Mouse (Mus musculus) granulocyte monocyte progenitor cell, adult 5-6 weeks (primary cell): ENCODE results near the gene Ccdc188. TPM values are rescaled to one million over a fixed set of nuclear protein-coding genes. Genes with fewer than 3 reads are reported as not detected.

Experiments used
- ATAC-seq: replicated peaks from 2 replicates; pipeline ENCODE4 v1.8.0; 2016; ENCODE audit warnings: mild to moderate bottlenecking, moderate TSS enrichment, inconsistent platforms; ENCODE audit not compliant: poor library complexity, severe bottlenecking
- total RNA-seq, 2 experiments: library from RNA; stranded (forward) in 1 of 2; stranded (reverse) in 1 of 2; fragments of 200-712, 200-1000 nt in 1 of 2; fragments of >200 nt in 1 of 2; fragmentation: Nextera tagmentation in 1 of 2; gene quantifications; 2 replicates each; pipeline ENCODE4 v1.2.3; 2014 to 2017

The Ccdc188 gene
- total RNA-seq, 2 experiments from 2014 or later = not detected

DNA sequence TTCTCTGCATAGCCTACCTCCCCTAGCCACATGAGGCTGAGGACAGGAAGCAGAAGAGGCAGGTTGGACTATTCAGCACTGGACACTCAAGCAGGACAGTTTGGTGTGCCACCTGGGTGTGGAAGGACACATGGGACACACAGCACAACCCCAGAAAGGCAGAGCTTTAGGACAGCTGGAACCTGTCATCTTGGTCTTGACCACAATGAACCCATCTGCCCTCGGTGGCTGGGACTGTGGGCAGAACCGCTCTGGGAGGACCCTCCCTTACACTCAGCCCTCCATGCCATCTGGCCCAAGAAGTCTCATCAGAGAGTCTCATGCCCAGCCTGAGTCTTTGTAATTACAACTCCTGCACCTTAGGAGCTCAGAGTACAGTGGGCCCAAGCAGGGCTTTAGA lies 17.6 kb upstream of the Ccdc188 start:
- ATAC-seq = no peak

- ATAC-seq = no peak
Observed at GRCm38 (mm10) chr16:18201620-18202019, 16.1 kb upstream of the Ccdc188 start.

- peak; percentile 78 for ATAC-seq
Observed at GRCm38 (mm10) chr16:18202061-18202460, 15.6 kb upstream of the Ccdc188 start.

GRCm38 (mm10) chr16:18203430-18204091 lies 14.1 kb upstream of the Ccdc188 start:
- ATAC-seq = no peak

GRCm38 (mm10) chr16:18210701-18211416 lies 6.8 kb upstream of the Ccdc188 start:
- peak; percentile 78 for ATAC-seq

DNA sequence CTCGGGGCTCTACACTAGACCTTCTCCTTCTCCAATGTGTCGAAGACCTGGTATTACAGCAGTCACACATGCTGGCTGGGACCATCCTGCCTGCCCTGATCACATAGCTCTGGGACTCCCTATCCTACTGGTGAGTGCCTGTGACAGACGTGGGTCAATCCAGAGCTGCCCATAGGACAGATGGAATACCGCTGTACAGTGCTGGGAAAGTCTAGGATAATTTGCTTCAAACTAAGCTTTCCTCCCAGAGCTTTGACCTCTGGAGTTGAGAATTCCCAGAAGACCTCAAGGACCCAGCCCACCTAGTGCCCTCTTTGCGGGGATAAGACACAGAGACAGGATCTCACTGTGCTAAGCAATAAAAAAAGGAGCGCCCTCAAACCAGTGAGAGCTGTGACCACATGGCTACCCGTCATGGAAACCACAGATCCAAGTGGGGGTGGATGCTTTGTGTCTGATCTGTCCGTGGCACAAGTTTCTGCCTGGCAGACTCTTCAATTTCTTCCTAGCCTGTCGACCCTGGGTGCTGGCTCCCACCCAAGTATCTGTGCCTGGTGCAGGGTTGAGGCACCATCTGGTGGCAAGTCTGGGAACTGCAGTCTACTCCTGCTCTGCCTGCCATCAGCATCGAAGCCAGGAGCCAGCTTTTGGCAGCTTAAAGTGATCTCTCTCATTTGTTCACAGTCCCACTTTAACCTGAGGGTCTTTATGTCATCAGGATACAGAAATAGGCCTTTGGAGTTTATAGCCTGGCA lies 6.1 kb upstream of the Ccdc188 start:
- ATAC-seq = peak; percentile 75

DNA sequence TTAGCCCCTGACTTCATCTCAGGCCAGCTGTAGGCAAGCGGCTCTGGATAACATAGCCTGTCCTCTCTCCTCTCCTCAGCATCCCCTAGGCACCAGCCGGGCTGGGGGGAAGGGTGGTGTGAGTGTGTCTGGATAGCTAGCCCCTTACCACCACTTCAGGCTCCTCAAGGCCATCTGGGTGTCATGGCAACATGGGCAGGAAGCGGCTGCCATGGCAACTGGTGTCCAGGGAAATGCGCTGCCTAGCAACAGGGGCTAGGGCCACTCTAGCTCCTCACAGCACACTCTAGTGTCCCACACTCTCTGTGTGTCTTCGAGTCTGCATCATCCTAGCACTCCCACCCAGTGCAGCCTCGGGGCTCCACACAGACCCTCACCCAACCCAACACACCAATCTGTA lies 4.0 kb upstream of the Ccdc188 start:
- ATAC-seq = no peak

DNA sequence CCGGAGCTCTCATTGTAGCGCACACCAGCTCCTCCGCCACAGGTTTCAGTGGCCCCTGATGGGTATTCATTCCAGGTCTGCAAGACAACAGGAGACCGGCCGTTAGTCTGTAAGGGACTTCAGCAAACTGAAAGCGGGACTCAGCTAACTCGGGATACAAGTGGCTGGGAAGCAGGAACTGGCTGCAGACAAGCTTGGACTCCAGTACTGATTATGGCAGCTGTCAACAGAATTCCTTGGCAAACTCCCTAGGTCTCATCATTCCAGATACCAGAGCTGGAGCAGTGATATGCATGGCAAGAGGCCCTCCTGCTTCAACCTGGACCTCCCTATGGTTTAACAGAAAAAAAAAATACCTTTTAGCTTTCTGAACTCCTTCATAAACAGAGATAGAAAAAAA lies 2.8 kb upstream of the Ccdc188 start:
- no peak for ATAC-seq

GRCm38 (mm10) chr16:18218580-18218996 lies 909 bp downstream of the Ccdc188 start:
- no peak for ATAC-seq

DNA sequence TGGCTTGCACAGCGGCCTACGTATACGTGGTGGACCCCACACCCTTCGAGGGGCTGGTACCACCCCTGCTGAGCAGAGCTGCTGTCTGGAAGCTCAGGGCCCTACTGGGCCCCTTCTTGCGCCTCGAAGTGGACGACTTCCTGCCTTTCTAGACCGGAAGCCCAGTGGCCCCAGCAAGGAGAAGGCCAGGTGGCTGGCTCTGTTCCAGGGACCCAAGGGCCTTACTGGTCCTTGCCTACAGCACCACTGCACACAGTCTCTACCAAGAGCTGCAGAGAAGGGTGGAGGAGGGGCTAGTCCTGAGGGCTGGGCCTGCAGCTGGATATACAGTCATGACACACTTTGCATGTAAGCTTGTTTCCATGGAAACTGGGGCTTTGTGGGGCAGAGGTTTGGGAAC lies 2.3 kb downstream of the Ccdc188 start:
- ATAC-seq = peak; percentile 47

- ATAC-seq = no peak
Observed at GRCm38 (mm10) chr16:18220856-18221542, 3.3 kb downstream of the Ccdc188 start.

GRCm38 (mm10) chr16:18221543-18221898 lies 3.8 kb downstream of the Ccdc188 start:
- ATAC-seq = no peak

- no peak for ATAC-seq
Observed at GRCm38 (mm10) chr16:18222188-18222587, 4.5 kb downstream of the Ccdc188 start.

- no peak for ATAC-seq
Observed at GRCm38 (mm10) chr16:18227187-18227586, 9.5 kb downstream of the Ccdc188 start.

DNA sequence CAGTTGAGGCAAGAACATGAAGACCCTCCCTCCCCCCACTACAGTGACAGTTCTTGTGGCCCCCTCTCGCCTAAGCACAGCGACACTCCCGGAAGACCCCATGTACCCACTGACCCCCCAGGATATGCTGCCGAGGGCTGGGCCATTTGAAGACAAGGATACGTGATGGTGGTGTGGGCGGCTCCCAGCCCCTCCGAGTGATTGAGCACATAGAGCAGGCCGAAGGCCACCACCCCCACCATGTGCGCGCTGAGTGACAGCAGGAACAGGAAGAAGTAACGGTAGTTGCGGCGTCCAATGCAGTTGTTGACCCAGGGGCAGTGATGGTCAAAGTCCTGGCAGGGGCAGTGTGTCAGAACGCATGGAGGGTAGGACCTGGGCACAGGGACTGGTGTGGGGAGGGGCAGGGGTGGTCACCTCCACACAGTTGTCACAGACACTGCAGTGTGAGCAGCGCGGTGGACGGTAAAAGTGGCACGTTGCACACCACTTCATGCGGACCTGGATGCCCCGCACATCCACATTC lies 10.3 kb downstream of the Ccdc188 start:
- ATAC-seq = no peak

- no peak for ATAC-seq
Observed at GRCm38 (mm10) chr16:18228856-18229255, 11.2 kb downstream of the Ccdc188 start.

- ATAC-seq = no peak
Observed at GRCm38 (mm10) chr16:18229622-18230021, 11.9 kb downstream of the Ccdc188 start.

- ATAC-seq = no peak
Observed at GRCm38 (mm10) chr16:18230617-18231016, 12.9 kb downstream of the Ccdc188 start.

GRCm38 (mm10) chr16:18231047-18231446 lies 13.4 kb downstream of the Ccdc188 start:
- no peak for ATAC-seq

GRCm38 (mm10) chr16:18231451-18231850 lies 13.8 kb downstream of the Ccdc188 start:
- no peak for ATAC-seq
